Mouse (Mus musculus) left cerebral cortex, postnatal 25 days (tissue): ENCODE measurements around the gene Trak1. TPM values are rescaled to one million over a fixed set of nuclear protein-coding genes. Genes with fewer than 3 reads are reported as not detected.

Experiments
- DNase-seq, 2 experiments: peaks; one replicate each; pipeline ENCODE4 v3.0.0; 2022; ENCODE audit warnings: low spot score in 2 of 2, mixed read lengths in 1 of 2
- intact Hi-C: fragments of 180-260 bp; cut with DNase I; formaldehyde crosslinking; loops from one replicate; pipeline ENCODE4 v1.15.1; 2025
- total RNA-seq, 2 experiments: library from RNA; stranded (reverse); gene quantifications; 2 replicates each; pipeline ENCODE4 v1.2.3; 2021

Trak1 gene
- 100 to 1,000 TPM; 240 to 249 TPM for total RNA-seq

DNA sequence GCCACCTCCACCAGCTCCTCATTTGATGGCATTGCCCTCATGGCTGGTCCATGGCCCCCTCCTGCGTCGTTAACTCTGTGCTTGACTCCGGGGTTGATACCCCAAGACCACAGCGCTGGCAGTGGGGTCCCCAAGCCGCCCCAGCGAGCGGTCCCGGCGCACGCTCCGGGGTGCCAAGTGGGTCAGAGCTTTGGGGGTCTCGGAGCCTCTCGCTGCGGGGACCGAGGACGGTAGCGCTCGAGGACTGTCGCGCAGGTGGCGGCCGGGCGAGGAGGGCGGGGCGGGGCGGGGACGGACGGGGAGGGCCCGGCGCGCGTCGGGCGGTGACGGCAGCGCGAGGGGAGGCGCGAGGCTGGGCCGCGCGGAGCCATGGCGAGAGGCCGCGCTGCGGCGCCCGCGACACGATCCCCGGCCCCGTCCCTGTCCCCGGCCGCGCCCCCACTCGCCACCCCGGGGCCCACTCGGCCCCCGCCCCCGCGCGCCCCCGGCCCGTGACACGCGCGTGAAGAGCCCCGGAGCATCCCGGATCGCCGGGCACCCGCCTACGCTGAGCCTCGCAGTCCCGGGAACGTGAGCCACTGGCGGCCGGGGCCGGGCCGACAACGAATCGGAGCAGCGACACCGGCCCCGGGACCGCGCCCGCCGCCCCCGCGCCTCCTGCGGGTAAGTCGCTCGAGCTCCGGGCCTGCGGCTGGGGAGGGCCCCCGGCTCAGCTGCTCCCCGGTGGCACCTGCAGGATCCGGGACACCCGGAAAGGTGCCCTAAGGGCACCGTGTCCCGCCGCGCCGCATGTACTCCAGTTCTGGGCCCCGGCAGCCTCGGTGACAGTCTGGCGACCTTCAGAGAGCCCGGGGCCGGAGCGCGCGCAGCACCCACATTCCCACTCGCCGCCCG is at the start of gene Trak1:
Gene Trak1, plus strand, starts transcription at position 332 of the 894 bp plus-strand sequence.
- DNase-seq: peak; percentile 39 to 67
- intact Hi-C loops: loop anchor here (5.0 kb wide), 1 partner anchor 75 kb away; no protein-coding TSS in a partner anchor

GRCm38 (mm10) chr9:121247956-121248775 is 49.1 kb upstream of the Trak1 start:
- intact Hi-C loops: loop anchor here (1.0 to 5.0 kb wide), 3 partner anchors 126 to 359 kb away; no protein-coding TSS in a partner anchor
- DNase-seq: peak; percentile 83 to 87

DNA sequence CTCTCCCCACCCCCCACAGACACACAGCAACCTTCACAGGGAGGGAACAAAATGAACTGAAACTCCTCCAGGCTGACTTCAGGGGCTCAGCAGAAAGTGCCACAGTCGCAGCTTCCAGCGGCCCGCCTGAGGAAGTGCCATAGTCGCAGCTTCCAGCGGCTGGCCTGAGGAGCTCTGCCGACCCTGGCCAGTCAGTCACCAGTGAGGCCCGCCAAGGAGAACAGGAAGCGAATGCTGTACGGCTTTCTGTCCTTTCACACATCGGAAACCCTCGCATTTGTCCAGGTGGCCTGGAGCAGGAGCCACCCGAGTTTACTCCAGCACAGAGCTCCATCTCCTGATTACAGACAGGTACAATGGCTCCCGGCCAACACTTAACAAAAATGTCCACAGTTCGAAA is 47.5 kb upstream of the Trak1 start:
- intact Hi-C loops: loop anchor here (5.0 to 10.0 kb wide), 3 partner anchors 227 to 425 kb away; no protein-coding TSS in a partner anchor
- DNase-seq: peak in 1 of 2 experiments; percentile 28

DNA sequence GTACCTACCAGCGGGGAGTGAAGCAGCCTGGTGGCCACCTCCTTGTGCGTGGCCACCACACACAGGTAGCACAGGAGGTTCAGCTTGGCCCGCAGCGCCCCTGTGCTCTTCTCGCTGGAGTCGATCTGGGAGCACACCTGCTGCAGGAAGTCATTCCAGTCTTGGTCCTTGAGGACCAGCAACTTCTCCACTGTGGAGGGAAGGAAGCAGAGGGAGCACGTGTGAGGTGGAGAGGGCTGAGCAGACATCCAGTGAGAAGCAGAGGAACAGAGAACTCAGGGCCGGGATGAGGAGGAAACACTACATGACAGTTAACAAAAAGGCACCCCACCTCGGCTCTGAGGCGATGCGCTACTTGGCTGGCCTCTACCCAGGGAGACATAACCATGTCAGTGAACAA is 46.4 kb upstream of the Trak1 start:
- intact Hi-C loops: loop anchor here (10.0 kb wide), 1 partner anchor 424 kb away; no protein-coding TSS in a partner anchor
- peak in 1 of 2 experiments; percentile 0 for DNase-seq

- intact Hi-C loops: loop anchor here (10.0 kb wide), 1 partner anchor 421 kb away; no protein-coding TSS in a partner anchor
- DNase-seq: peak in 1 of 2 experiments; percentile 63
These were observed 43.3 kb upstream of the Trak1 start for GRCm38 (mm10) chr9:121253983-121254382.

DNA sequence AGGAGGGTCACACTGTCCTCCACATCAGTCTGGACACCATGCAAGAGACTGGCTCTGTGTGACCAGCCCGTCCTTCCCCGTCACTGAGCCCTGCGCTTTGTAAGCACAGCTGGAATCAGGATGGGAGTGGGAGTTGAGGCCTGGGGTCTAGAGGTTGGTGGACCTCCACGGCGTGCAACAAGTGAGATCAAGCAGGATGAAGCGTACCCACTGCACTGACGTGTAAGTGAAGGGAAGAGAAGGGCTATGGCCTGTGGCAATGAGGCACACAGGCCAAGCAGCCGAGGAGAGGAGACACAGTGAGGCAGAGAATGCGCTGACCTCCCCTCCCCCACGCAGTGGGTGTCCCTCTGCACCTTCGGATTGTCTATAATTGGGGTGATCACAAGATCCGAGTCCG is 42.5 kb upstream of the Trak1 start:
- no peak for DNase-seq
- intact Hi-C loops: loop anchor here (10.0 kb wide), 1 partner anchor 420 kb away; no protein-coding TSS in a partner anchor

- intact Hi-C loops: loop anchor here (10.0 kb wide), 1 partner anchor 418 kb away; no protein-coding TSS in a partner anchor
These were observed 40.2 kb upstream of the Trak1 start for GRCm38 (mm10) chr9:121257106-121257505.

DNA sequence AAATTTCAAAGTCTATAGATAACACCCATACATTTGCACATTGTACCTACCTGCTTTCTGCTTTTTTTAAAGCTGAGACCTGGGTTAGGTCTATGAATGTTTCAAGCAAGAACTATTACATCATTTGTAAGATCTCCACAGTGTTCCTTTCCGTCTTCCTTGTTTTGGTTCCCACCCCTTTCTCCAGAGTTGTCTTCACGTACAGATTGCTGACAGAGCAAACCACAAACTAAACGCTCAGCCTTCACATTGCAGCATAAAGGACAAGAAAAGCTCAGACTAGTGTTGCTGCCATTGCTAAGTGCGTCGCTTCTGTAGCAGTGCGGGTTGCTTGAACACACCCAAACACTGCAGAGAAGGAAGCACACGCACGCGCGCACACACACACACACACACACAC is 32.0 kb upstream of the Trak1 start:
- intact Hi-C loops: no loop called here
- no peak for DNase-seq

More at GRCm38 (mm10) chr9:121257106-121257505, 40.2 kb upstream of the Trak1 start:
- DNase-seq: no peak

- no peak for DNase-seq
- intact Hi-C loops: no loop called here
These were observed 26.2 kb upstream of the Trak1 start for GRCm38 (mm10) chr9:121271149-121271548.

- intact Hi-C loops: no loop called here
- DNase-seq: no peak
These were observed 25.7 kb upstream of the Trak1 start for GRCm38 (mm10) chr9:121271561-121271960.

DNA sequence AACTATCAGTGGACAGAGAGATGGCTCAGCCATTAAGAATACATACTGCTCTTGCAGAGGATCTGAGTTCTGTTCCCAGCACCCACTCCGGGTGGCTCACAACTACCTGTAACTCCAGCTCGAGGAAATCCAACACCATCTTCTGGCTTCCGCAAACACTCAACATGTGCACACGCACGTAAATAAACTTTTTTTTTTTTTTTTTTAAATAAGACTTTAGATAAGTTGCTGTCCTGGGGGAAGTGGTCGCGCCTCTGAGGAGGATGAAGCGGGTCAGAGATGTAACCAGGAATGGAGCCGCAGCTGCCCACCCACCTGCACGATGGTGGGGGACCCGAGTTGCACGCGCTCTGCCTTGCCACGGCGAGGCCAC is 20.6 kb upstream of the Trak1 start:
- intact Hi-C loops: loop anchor here (5.0 kb wide), 1 partner anchor 161 kb away; no protein-coding TSS in a partner anchor
- DNase-seq: no peak

GRCm38 (mm10) chr9:121277118-121278060 is 19.9 kb upstream of the Trak1 start, which contains the start of gene Ulk4:
Ulk4 (minus strand) TSS chr9:121277197.
- intact Hi-C loops: loop anchor here (5.0 kb wide), 1 partner anchor 160 kb away; no protein-coding TSS in a partner anchor
- peak; percentile 96 for DNase-seq

- intact Hi-C loops: loop anchor here (5.0 kb wide), 1 partner anchor 158 kb away; no protein-coding TSS in a partner anchor
- no peak for DNase-seq
These were observed 18.1 kb upstream of the Trak1 start for GRCm38 (mm10) chr9:121279216-121279615.

GRCm38 (mm10) chr9:121281891-121282290 is 15.4 kb upstream of the Trak1 start:
- no peak for DNase-seq
- intact Hi-C loops: no loop called here

GRCm38 (mm10) chr9:121283620-121284185 is 13.6 kb upstream of the Trak1 start:
- intact Hi-C loops: loop anchor here (1.0 kb wide), 1 partner anchor 91 kb away; no protein-coding TSS in a partner anchor
- DNase-seq: peak in 1 of 2 experiments; percentile 37

GRCm38 (mm10) chr9:121284422-121284821 is 12.9 kb upstream of the Trak1 start:
- no peak for DNase-seq
- intact Hi-C loops: loop anchor here (1.0 kb wide), 1 partner anchor 90 kb away; no protein-coding TSS in a partner anchor

GRCm38 (mm10) chr9:121285341-121286324 is 11.7 kb upstream of the Trak1 start:
- peak; percentile 45 to 67 for DNase-seq
- intact Hi-C loops: no loop called here
